Mouse (Mus musculus): ENCODE data around the gene Fam102a.
"Not testable (repeated sequence)": the region's sequence is repeated elsewhere in the genome, so short reads cannot be mapped to it uniquely, and the experiment has no call there.

The Fam102a gene

GRCm38 (mm10) chr2:32534733-32535471 lies at the start of gene Fam102a:
TSS of gene Fam102a (plus strand) at chr2:32535332.
- DNase-seq, result peak; percentile 99

DNA sequence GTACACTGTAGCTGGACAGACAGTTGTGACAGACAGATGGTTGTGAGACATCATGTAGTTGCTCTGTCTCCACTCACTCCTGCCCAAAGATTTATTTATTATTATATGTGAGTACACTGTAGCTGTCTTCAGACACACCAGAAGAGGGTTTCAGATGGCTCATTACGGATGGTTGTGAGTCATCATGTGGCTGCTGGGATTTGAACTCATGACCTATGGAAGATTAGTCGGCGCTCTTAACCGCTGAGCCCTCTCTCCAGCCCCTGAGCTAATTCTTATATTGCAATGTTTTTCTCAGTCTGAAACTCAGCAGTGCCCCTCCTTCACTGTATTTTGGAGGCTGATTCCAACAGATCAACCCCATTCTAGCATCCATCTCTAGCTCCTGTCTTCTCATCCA lies 49.4 kb upstream of the Fam102a start:
- no peak for DNase-seq

GRCm38 (mm10) chr2:32486155-32486554 lies 49.0 kb upstream of the Fam102a start:
- no peak for DNase-seq

DNA sequence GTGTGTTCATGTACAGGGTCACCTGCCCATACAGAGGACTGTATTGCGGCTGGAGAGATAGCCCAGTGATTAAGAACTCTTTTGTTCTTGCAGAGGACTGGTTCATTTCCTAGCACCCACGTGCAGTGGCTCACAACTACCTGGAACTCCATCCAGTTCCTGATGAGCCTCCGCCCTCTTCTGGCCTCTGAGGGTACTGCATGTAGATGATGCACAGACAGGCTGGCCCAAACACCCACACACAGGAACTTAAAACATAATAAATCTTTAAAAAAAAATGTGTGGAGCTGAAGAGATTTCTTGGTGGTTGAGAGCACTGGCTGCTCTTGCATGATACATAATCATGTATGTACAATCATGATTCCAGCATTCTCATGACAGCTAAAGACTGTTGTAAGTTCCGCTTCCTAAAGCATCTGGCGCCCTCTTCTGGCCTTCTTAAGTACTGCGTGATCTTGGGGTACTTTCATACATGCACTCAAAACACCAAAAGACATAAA lies 48.0 kb upstream of the Fam102a start:
- DNase-seq, result peak; percentile 86

- peak; percentile 72 for DNase-seq
Observed at GRCm38 (mm10) chr2:32488679-32489078, 46.5 kb upstream of the Fam102a start.

- not testable (repeated sequence) for DNase-seq
Observed at GRCm38 (mm10) chr2:32490730-32491129, 44.4 kb upstream of the Fam102a start.

- DNase-seq, result no peak
Observed at GRCm38 (mm10) chr2:32492661-32493060, 42.5 kb upstream of the Fam102a start.

GRCm38 (mm10) chr2:32493301-32493701 lies 41.8 kb upstream of the Fam102a start:
- DNase-seq, result no peak

DNA sequence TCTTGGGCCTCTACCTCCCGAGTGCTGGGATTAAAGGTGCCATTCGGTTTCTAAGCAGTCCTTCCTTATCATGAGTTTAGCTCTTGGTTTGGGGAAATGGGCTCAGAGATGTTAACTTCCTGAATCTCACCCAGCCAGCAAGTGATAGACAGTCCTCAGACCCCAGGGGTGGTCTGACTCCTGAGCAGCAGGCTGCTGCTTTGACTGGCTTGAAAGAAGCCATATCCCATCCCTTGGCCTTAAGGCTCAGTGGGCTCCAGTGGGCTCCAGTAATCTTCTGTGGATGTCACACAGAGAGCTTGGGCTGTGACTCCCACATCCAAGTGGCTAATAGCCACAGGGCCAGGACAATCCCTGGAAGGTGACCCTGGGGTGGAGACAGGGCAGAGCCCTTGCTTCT lies 40.6 kb upstream of the Fam102a start:
- DNase-seq, result no peak

- DNase-seq, result no peak
Observed at GRCm38 (mm10) chr2:32495185-32495726, 39.9 kb upstream of the Fam102a start.

DNA sequence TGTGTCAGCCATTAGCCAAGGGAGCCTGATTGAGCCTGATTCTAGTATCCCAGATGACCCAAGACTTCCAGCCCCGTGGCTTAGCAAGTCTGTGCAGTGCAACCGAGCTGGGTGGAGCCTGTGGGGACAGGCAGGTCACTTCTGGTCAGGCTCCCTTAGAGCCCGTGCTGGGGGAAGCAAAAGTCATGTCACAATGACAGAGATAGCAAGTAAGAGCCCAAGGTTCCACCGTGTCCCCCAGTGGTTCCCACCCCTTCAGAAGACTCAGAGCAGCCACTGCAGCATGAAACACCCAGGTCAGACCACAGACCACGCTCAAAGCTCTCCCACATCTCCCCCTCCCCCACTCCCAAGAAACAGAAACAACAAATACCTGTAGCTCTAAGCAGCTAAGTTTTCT lies 38.9 kb upstream of the Fam102a start:
- DNase-seq, result no peak

DNA sequence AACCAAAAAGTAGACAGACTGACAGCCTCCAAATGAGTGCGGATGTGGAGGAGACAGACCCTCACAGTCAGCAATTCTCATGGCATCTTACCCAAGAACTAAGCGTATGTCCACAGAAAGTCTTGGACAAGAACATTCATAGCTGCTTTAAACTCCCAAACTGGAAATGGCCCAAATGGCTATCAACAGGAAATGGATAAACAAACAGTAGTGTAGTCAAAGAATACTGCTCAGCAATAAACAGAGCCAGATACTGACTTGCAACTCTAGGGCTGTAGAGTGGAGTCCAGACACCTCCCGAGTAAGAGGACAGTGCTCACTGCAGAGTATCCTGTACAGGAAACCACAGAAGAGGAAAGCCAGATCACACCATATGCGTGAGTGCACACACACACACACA lies 35.8 kb upstream of the Fam102a start:
- DNase-seq, result no peak

DNA sequence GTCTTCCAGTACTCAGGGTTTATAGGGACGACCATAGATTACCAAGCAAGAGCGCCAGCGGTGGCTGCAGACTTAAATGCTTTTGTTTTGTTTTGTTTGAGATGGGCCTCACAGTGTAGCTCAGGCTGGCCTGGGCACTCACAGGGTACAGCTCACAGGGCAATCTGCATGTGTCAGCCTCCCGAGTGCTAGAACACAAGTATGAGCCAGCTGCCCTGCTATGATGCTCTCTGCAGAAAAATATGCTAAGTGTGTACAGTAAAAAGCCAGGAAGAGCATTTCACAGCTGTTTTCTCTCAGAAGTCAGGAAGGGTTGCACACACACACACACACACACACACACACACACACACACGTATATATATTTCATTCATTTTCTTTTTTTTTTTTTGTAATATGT lies 34.7 kb upstream of the Fam102a start:
- no peak for DNase-seq

DNA sequence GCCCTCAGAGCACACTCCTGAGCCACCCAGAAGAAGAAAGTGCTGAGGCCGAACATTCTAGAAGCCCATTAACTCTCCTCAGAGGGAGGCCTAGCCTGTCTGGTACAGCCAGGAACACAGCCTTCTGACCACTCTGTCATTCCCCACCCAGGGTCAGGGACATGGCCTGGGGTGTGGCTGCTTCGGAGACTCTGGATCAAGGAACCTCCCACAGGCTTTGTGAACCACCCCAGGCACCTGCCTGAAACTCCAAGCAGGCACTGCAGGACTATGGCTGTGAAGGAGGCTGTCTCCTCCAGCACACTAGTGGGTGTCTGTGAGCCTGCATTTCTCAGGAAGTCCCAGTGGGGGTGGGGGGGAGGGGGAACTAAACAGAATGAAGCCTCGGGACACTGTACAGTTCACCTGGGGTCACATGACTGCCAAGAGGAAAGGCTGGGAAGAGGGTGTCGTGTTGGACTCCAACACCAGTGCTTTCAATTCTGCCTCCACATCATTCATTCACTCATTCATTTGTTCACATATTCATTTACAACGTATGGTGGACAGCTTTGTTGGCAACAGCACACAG lies 33.3 kb upstream of the Fam102a start:
- DNase-seq, result no peak

DNA sequence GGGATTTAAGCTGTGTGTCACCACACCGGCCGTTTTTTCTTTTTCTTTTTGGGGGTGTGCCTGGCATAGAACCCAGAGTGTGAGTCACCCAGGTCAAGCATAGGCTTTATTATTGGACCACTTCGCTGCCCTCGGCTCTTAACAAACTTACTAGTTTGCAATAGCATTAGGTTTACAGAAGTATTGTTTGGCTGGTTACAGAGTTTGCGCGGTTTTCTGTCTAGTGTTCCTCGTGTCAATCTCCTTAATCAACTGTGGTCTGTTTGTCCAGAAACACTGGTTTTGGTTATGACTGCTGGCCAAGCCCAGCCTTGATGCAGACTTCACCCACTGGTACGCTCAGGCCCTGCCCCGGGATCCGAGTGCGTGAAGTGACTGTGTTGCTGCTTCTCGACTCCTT lies 32.3 kb upstream of the Fam102a start:
- no peak for DNase-seq

DNA sequence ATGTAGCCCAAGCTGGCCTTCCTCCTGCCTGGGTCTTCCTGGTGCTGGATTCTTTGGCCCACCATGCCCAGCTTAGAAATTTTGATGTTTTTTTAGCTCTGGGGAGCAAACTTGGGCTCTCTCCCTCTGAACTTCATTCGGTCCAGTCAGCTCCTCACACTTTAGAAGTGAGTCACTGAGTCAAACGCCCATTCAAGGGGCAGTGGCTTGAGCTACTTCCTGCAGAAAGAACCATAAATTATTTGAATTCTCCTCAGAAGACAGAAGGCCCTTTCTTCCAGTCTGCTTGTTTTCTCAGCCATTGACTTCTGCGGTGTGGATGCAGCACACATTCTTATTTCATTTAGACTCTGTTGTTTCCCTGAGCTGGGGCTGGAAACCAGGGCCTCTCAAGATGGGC lies 31.5 kb upstream of the Fam102a start:
- DNase-seq, result no peak

DNA sequence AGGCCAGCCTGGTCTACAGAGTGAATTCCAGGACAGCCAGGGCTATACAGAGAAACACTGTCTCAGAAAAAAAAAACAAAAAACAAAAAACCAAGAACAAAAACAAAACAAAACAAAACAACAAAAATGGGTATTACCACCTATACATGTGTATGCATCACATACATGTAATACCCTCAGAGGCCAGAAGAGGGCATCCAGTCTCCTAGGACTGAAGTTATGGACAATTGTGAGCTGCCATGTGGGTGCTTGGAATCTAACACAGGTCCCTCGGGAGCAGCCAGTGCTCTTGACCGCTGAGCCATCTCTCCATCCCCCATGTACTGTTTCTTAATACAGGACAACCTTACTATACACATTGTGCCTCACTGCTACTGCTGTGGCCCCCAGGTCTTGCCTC lies 29.6 kb upstream of the Fam102a start:
- DNase-seq, result no peak

- no peak for DNase-seq
Observed at GRCm38 (mm10) chr2:32506673-32507668, 28.2 kb upstream of the Fam102a start.

DNA sequence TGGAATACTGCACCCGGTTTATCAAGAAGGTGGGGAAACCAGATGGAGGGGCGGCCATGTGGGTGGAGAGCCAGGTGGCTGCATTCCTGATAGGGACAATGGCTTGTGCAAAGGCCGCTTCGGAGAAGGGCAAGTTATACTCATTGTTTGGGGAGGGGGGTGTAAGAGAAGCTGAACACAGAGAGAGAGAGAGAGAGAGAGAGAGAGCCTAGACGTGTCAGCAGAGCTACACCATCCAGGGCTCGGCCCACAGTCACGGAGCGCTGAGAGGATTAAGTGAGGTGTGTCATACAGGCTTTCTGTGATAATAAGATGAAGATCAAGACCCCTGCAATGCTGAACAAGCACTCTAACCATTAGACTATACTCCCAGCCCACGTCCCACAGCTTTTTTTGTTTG lies 27.2 kb upstream of the Fam102a start:
- DNase-seq, result no peak

DNA sequence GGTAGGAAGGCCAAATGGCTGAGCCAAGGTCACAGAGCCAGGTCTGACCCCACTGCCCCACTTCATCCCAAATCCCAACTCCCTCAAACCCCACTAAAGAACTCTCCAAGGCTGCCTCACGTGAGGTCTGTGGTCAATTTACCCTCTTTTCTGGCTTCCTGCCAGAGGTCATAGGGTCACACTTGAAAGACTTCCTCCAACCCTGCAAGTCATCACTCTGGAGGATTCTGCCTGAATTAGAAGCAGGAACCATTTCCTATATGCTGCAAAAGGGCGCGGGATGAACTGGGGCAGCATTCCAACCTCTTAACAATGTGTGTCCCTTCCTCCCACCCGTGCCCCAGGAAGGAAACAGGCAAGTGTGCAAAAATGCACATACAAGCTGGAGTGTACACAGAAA lies 25.8 kb upstream of the Fam102a start:
- DNase-seq, result no peak

DNA sequence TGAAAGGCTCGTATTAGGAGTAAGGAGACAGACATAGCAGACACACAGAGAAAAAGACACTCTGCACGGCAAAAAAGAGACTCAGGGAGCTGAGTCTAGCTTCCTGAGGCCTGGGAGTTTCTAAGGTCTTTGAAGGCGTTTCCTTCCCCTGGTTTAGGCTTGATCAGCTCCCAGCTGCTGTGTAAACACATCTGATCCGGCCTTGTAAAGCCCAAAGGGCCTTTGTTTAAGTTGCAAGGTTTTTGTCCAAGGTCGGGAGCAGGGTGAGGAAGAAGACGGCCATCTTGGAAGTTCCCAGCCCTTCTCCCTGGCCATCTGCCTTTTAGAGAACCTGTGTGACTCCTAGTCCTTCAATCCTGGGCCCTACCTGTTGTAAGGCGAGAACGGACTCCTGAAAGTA lies 25.2 kb upstream of the Fam102a start:
- DNase-seq, result no peak

DNA sequence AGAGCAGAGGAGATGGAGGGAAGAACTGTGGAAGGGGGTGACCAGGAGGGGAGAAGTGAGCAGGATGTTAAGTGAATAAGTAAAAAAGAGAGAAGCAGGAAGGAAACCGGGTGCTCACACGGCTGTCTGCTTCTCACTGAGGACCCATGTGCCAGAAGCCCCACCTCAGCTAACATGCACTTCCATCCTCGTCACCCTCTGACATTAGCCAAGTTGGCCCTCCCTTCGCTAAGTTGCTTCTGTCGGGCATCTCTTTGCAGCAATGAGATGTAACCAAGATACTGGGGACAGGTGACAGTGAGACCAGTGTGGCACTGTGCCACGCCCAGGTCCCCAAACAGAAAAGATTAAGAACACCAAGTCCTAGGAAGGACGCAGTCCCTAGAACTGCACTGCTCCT lies 22.5 kb upstream of the Fam102a start:
- DNase-seq, result no peak

DNA sequence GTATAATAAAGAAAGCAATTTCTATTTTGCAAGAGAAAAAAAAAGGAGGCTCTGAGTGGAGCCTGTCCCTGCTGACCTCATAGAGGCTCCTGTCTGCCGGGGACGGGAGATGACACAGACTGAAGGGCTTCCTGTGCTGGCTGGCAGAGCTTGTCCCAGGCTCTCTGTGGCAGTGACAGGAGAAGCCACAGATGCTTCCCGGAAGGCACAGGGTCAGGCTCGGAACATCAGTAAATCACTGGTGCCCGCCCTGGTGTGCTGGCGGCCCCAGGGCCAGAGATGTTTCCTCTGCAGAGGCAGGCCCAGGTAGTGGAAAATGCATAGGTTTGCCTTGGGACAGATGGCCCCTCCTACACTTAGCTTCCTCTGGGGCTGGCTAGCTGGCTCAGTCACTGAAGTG lies 20.8 kb upstream of the Fam102a start:
- no peak for DNase-seq

Measured in cerebellum, adult 11 months (tissue).